Mouse (Mus musculus) gastrocnemius, adult 2 months (tissue): Measurements from ENCODE around the gene Ciapin1. TPM values are rescaled to one million over a fixed set of nuclear protein-coding genes. Genes with fewer than 3 reads are reported as not detected.

ENCODE experiments used
- DNase-seq: peaks from one replicate; pipeline ENCODE4 v3.0.0; 2022
- H3K27ac ChIP-seq: fragments of 200-600 bp; 2 replicates; pipeline ENCODE4 v1.8.1; 2022; ENCODE audit warnings: mild to moderate bottlenecking
- H3K4me3 ChIP-seq: fragments of 200-600 bp; 2 replicates; pipeline ENCODE4 v1.8.1; 2022; ENCODE audit warnings: mild to moderate bottlenecking, moderate library complexity
- CTCF ChIP-seq: fragments of 200-600 bp; IDR thresholded peaks from 2 replicates; pipeline ENCODE4 v1.8.1; 2022; ENCODE audit warnings: antibody characterized with exemption, mild to moderate bottlenecking, moderate library complexity
- intact Hi-C: fragments of 180-260 bp; cut with DNase I; formaldehyde crosslinking; loops from one replicate; pipeline ENCODE4 v1.15.1; 2025
- total RNA-seq, 2 experiments: library from RNA; stranded (reverse); gene quantifications; 2 replicates each; pipeline ENCODE4 v1.2.3; 2021

The Ciapin1 gene
- total RNA-seq, 2 experiments from 2014 or later: 29.7 to 44.5 TPM

GRCm38 (mm10) chr8:94812645-94813098 is 25.5 kb downstream of the Ciapin1 start:
- intact Hi-C loops: loop anchor here (1.0 to 5.0 kb wide), 3 partner anchors 108 to 285 kb away; no protein-coding TSS in a partner anchor
- DNase-seq: peak; percentile 80
- Histone ChIP-seq H3K27ac (no peak overlapping the region), H3K4me3 (no peak overlapping the region)
- TF ChIP-seq CTCF: peak; percentile 83

GRCm38 (mm10) chr8:94811654-94812053 is 26.5 kb downstream of the Ciapin1 start:
- no peak for TF ChIP-seq CTCF
- intact Hi-C loops: loop anchor here (1.0 to 5.0 kb wide), 3 partner anchors 107 to 284 kb away; no protein-coding TSS in a partner anchor
- Histone ChIP-seq H3K4me3 (no peak overlapping the region), H3K27ac (no peak overlapping the region)
- no peak for DNase-seq

GRCm38 (mm10) chr8:94810855-94811254 is 27.3 kb downstream of the Ciapin1 start:
- no peak for TF ChIP-seq CTCF
- Histone ChIP-seq H3K27ac (no peak overlapping the region), H3K4me3 (no peak overlapping the region)
- intact Hi-C loops: loop anchor here (5.0 kb wide), 2 partner anchors 219 to 284 kb away; no protein-coding TSS in a partner anchor
- DNase-seq: no peak

- no peak within 1 kb of the TSS for H3K4me3 ChIP-seq
- no peak within 1 kb of the TSS for H3K27ac ChIP-seq
- DNase-seq: no peak
- TF ChIP-seq CTCF: no peak
- intact Hi-C loops: loop anchor here (5.0 kb wide), 2 partner anchors 218 to 283 kb away; no protein-coding TSS in a partner anchor
These were observed 28.0 kb downstream of the Ciapin1 start, which contains the start of gene Ccl17 for GRCm38 (mm10) chr8:94810153-94810552. Gene Ccl17 (plus strand): TSS chr8:94810453.

GRCm38 (mm10) chr8:94808372-94808771 is 29.8 kb downstream of the Ciapin1 start:
- intact Hi-C loops: no loop called here
- no peak overlapping the region for H3K4me3 ChIP-seq
- no peak for DNase-seq
- TF ChIP-seq CTCF: no peak
- H3K27ac ChIP-seq: no peak overlapping the region

GRCm38 (mm10) chr8:94807506-94807905 is 30.7 kb downstream of the Ciapin1 start:
- Histone ChIP-seq H3K27ac (no peak overlapping the region), H3K4me3 (no peak overlapping the region)
- DNase-seq: no peak
- no peak for TF ChIP-seq CTCF
- intact Hi-C loops: no loop called here

GRCm38 (mm10) chr8:94805811-94806210 is 32.3 kb downstream of the Ciapin1 start:
- DNase-seq: no peak
- TF ChIP-seq CTCF: no peak
- Histone ChIP-seq H3K4me3 (no peak overlapping the region), H3K27ac (no peak overlapping the region)
- intact Hi-C loops: no loop called here

- no peak for DNase-seq
- H3K4me3 ChIP-seq: no peak overlapping the region
- no peak overlapping the region for H3K27ac ChIP-seq
- no peak for TF ChIP-seq CTCF
- intact Hi-C loops: no loop called here
These were observed 33.4 kb downstream of the Ciapin1 start for GRCm38 (mm10) chr8:94804546-94805340.

GRCm38 (mm10) chr8:94803551-94803950 is 34.6 kb downstream of the Ciapin1 start:
- intact Hi-C loops: no loop called here
- no peak for DNase-seq
- no peak for TF ChIP-seq CTCF
- no peak overlapping the region for H3K4me3 ChIP-seq
- H3K27ac ChIP-seq: no peak overlapping the region

- no peak for TF ChIP-seq CTCF
- DNase-seq: no peak
- H3K27ac ChIP-seq: no peak overlapping the region
- H3K4me3 ChIP-seq: no peak overlapping the region
- intact Hi-C loops: no loop called here
These were observed 35.8 kb downstream of the Ciapin1 start for GRCm38 (mm10) chr8:94802375-94802774.

GRCm38 (mm10) chr8:94801293-94802095 is 36.7 kb downstream of the Ciapin1 start:
- H3K27ac ChIP-seq: no peak overlapping the region
- intact Hi-C loops: no loop called here
- DNase-seq: peak; percentile 51
- TF ChIP-seq CTCF: peak; percentile 56
- H3K4me3 ChIP-seq: peak overlapping the region; percentile 43

- peak; percentile 53 for DNase-seq
These were observed 37.7 kb downstream of the Ciapin1 start for GRCm38 (mm10) chr8:94800278-94800968.

GRCm38 (mm10) chr8:94794782-94795181 is 43.4 kb downstream of the Ciapin1 start:
- 0 out of 2 replicates have a peak, but pooled peaks have one; percentile 2 for TF ChIP-seq CTCF
- Histone ChIP-seq H3K4me3 (no peak overlapping the region), H3K27ac (no peak overlapping the region)
- intact Hi-C loops: no loop called here
- no peak for DNase-seq

More at GRCm38 (mm10) chr8:94800278-94800968, 37.7 kb downstream of the Ciapin1 start:
- Histone ChIP-seq H3K4me3 (no peak overlapping the region), H3K27ac (no peak overlapping the region)
- TF ChIP-seq CTCF: no peak
- intact Hi-C loops: no loop called here
